Mouse (Mus musculus) stomach, postnatal 0 days (tissue): ENCODE measurements at regions not wholly inside any gene's neighbourhood (a gene's known extent, or its start where the extent isn't known, plus 50 kb on each side); places are given as distances from the start of the nearest gene placed in this dataset.

Experiments used
- CTCF ChIP-seq: IDR thresholded peaks from 2 replicates; pipeline ENCODE4 v1.5.1; 2016; ENCODE audit warnings: antibody characterized with exemption, low read depth, mild to moderate bottlenecking, moderate library complexity
- EP300 ChIP-seq: optimal IDR thresholded peaks from 2 replicates; pipeline ENCODE3; 2016; ENCODE audit warnings: antibody characterized with exemption

DNA sequence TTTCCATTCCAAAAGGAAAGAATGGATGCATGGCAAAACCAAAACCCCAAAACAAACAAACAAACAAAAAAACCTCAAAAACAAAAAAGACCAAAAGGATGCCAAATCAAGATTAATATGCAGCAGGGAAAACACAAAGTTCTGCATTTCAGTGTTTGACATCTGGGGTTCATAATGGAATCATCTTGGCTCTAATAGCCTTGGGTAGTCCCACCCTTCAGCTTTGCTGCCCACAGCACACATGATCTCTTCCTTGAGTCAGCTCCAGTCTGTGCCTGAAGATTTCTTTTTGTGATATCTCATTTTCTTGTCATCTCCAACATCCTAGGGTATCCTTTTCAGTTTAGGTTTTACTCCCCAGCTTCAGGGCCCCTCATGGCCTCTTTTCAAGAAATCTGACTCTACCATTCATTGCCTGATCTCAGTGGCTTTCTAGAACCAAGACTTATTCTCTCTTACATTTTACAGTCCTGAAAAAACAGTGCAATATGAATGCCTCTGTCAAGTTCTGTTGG is 453.1 kb upstream of the Cdh11 start:
- TF ChIP-seq CTCF (no peak), EP300 (no peak)
